Mouse (Mus musculus) intestine, embryonic 14.5 days (tissue): ENCODE results near the gene Klhl11. TPM values are rescaled to one million over a fixed set of nuclear protein-coding genes. Genes with fewer than 3 reads are reported as not detected.

Source experiments
- ATAC-seq: fragments of 200-750 bp; cut with Nextera tagmentation; replicated peaks from 2 replicates; pipeline ENCODE4 v1.8.0; 2017; ENCODE audit warnings: low read depth, moderate number of reproducible peaks, moderate TSS enrichment, moderate library complexity; ENCODE audit not compliant: low FRiP score, low TSS enrichment
- DNase-seq: peaks from one replicate; pipeline ENCODE4 v3.0.0-alpha.2; 2018; ENCODE audit warnings: low spot score
- H3K27ac ChIP-seq: fragments of 300-500 bp; sonication (generic); 2 replicates; pipeline ENCODE4 v1.5.1; 2014; ENCODE audit warnings: low read depth, mild to moderate bottlenecking, control low read depth
- H3K27me3 ChIP-seq: fragments of 300-500 bp; sonication (generic); replicated peaks from 2 replicates; pipeline ENCODE4 v1.6.1; 2014; ENCODE audit warnings: low read length, control low read depth; ENCODE audit not compliant: control insufficient read depth, insufficient read depth
- H3K36me3 ChIP-seq: fragments of 300-500 bp; sonication (generic); 2 replicates; pipeline ENCODE4 v1.6.1; 2014; ENCODE audit warnings: low read length, control low read depth; ENCODE audit not compliant: control insufficient read depth, insufficient read depth
- H3K4me1 ChIP-seq: fragments of 300-500 bp; sonication (generic); replicated peaks from 2 replicates; pipeline ENCODE4 v1.6.1; 2014; ENCODE audit warnings: low read length, control low read depth, mixed read lengths; ENCODE audit not compliant: control insufficient read depth, insufficient read depth
- H3K4me2 ChIP-seq: fragments of 300-500 bp; sonication (generic); 2 replicates; pipeline ENCODE4 v1.6.1; 2014; ENCODE audit warnings: low read length
- H3K4me3 ChIP-seq: fragments of 300-500 bp; sonication (generic); 2 replicates; pipeline ENCODE4 v1.5.1; 2014; ENCODE audit warnings: low read depth, low read length, control low read depth, mixed read lengths
- H3K9ac ChIP-seq: fragments of 300-500 bp; sonication (generic); 2 replicates; pipeline ENCODE4 v1.6.1; 2014; ENCODE audit warnings: mild to moderate bottlenecking, low read length
- H3K9me3 ChIP-seq: fragments of 300-500 bp; sonication (generic); 2 replicates; pipeline ENCODE4 v1.6.1; 2016; ENCODE audit warnings: low read length, control low read depth; ENCODE audit not compliant: control insufficient read depth
- WGBS: fragments of 180-500 bp; shearing (Covaris S2); extraction: QIAGEN DNeasy Blood & Tissue Kit; methylation state at CpG from one replicate; pipeline ENCODE4 v1.1.7; 2014; 5-methylcytosine and 5-hydroxymethylcytosine counted together
- polyA plus RNA-seq: library from polyadenylated mRNA; unstranded; fragments of >200 nt; fragmentation: Nextera tagmentation; extraction: Ambion mirVana; gene quantifications from 2 replicates; pipeline ENCODE4 v1.2.1, GENCODE M21; 2014

Gene Klhl11
- polyA plus RNA-seq, 1 experiment from 2014 or later = 9.6 TPM

GRCm38 (mm10) chr11:100462699-100463098 is 9.8 kb downstream of the Klhl11 start:
- H3K9me3 ChIP-seq = no peaks in the 10 kb centered on the region
- WGBS = 92% methylated on average over 10 of the region's 10 CpGs
- H3K27me3 ChIP-seq = no peaks in the 10 kb centered on the region
- H3K4me3 ChIP-seq = no peak overlapping the region
- no peak overlapping the region for H3K9ac ChIP-seq
- ATAC-seq (no peak), DNase-seq (no peak)
- no peak overlapping the region for H3K4me2 ChIP-seq
- H3K27ac ChIP-seq = no peak overlapping the region
- peaks cover 32% of the 10 kb centered on the region for H3K36me3 ChIP-seq
- H3K4me1 ChIP-seq = no peaks in the 10 kb centered on the region

GRCm38 (mm10) chr11:100457711-100458110 is 14.8 kb downstream of the Klhl11 start:
- no peak for ATAC-seq
- Histone ChIP-seq H3K4me1 (no peaks in the 10 kb centered on the region), H3K9me3 (no peaks in the 10 kb centered on the region), H3K4me2 (no peak overlapping the region), H3K36me3 (peaks cover 29% of the 10 kb centered on the region), H3K27ac (no peak overlapping the region), H3K27me3 (no peaks in the 10 kb centered on the region), H3K4me3 (no peak overlapping the region), H3K9ac (no peak overlapping the region)
- no peak for DNase-seq
- 81% methylated on average over 5 of the region's 5 CpGs for WGBS

- H3K4me1 ChIP-seq = no peaks in the 10 kb centered on the region
- ATAC-seq (no peak), DNase-seq (no peak)
- no peak overlapping the region for H3K4me3 ChIP-seq
- peaks cover 24% of the 10 kb centered on the region for H3K36me3 ChIP-seq
- H3K27ac ChIP-seq = no peak overlapping the region
- H3K27me3 ChIP-seq = no peaks in the 10 kb centered on the region
- H3K4me2 ChIP-seq = no peak overlapping the region
- H3K9ac ChIP-seq = no peak overlapping the region
- 70% methylated on average over 4 of the region's 4 CpGs for WGBS
- no peaks in the 10 kb centered on the region for H3K9me3 ChIP-seq
Observed at GRCm38 (mm10) chr11:100457247-100457646, 15.3 kb downstream of the Klhl11 start.

GRCm38 (mm10) chr11:100442625-100443024 is 29.9 kb downstream of the Klhl11 start:
- Histone ChIP-seq H3K4me3 (no peak overlapping the region), H3K27me3 (no peaks in the 10 kb centered on the region), H3K4me2 (no peak overlapping the region), H3K36me3 (peaks cover 13% of the 10 kb centered on the region; the same call in 1 of the 2 replicates), H3K9me3 (no peaks in the 10 kb centered on the region), H3K27ac (no peak overlapping the region), H3K4me1 (peaks cover 6% of the 10 kb centered on the region; the same call in 1 of the 2 replicates), H3K9ac (no peak overlapping the region)
- DNase-seq (no peak), ATAC-seq (no peak)
- WGBS = 88% methylated on average over 6 of the region's 6 CpGs

- Histone ChIP-seq H3K9ac (peak within 1 kb of the TSS; percentile 90), H3K4me1 (peaks cover 6% of the 10 kb centered on the region; the same call in 1 of the 2 replicates), H3K4me3 (peak within 1 kb of the TSS; percentile 92), H3K36me3 (peaks cover 21% of the 10 kb centered on the region; the same call in 1 of the 2 replicates), H3K27me3 (no peaks in the 10 kb centered on the region), H3K27ac (peak within 1 kb of the TSS; percentile 67; the same call in 1 of the 2 replicates), H3K9me3 (no peaks in the 10 kb centered on the region), H3K4me2 (peak within 1 kb of the TSS; percentile 70)
- 85% methylated on average over 7 of the region's 8 CpGs for WGBS
- DNase-seq (no peak), ATAC-seq (no peak)
Observed at GRCm38 (mm10) chr11:100441797-100442196, 30.7 kb downstream of the Klhl11 start, which contains the start of the genes Nt5c3b and Klhl10. Gene Nt5c3b, minus strand, starts transcription at chr11:100441808. Gene Klhl10, plus strand, starts transcription at chr11:100441917.

- H3K4me1 ChIP-seq = peaks cover 6% of the 10 kb centered on the region; the same call in 1 of the 2 replicates
- H3K27me3 ChIP-seq = no peaks in the 10 kb centered on the region
- H3K9me3 ChIP-seq = no peaks in the 10 kb centered on the region
- peak overlapping the region; percentile 92 for H3K4me3 ChIP-seq
- peak; percentile 97 for ATAC-seq
- peaks cover 30% of the 10 kb centered on the region; the same call in 1 of the 2 replicates for H3K36me3 ChIP-seq
- H3K9ac ChIP-seq = peak overlapping the region; percentile 90
- peak overlapping the region; percentile 70 for H3K4me2 ChIP-seq
- WGBS = 2% methylated on average over 51 of the region's 52 CpGs
- H3K27ac ChIP-seq = peak overlapping the region; percentile 67; the same call in 1 of the 2 replicates
- DNase-seq = peak; percentile 86
Observed at GRCm38 (mm10) chr11:100440691-100441522, 31.6 kb downstream of the Klhl11 start.

GRCm38 (mm10) chr11:100437901-100438300 is 34.6 kb downstream of the Klhl11 start:
- Histone ChIP-seq H3K4me2 (no peak overlapping the region), H3K27me3 (no peaks in the 10 kb centered on the region), H3K4me1 (peaks cover 6% of the 10 kb centered on the region; the same call in 1 of the 2 replicates), H3K27ac (no peak overlapping the region), H3K36me3 (peaks cover 47% of the 10 kb centered on the region), H3K9ac (no peak overlapping the region), H3K9me3 (no peaks in the 10 kb centered on the region), H3K4me3 (no peak overlapping the region)
- DNase-seq = no peak
- no peak for ATAC-seq
- WGBS = 97% methylated on average over 1 of the region's 1 CpGs

GRCm38 (mm10) chr11:100435678-100436246 is 36.8 kb downstream of the Klhl11 start:
- H3K36me3 ChIP-seq = peaks cover 65% of the 10 kb centered on the region
- 85% methylated on average over 9 of the region's 9 CpGs for WGBS
- no peaks in the 10 kb centered on the region for H3K27me3 ChIP-seq
- ATAC-seq (no peak), DNase-seq (no peak)
- H3K4me1 ChIP-seq = peaks cover 6% of the 10 kb centered on the region; the same call in 1 of the 2 replicates
- no peak overlapping the region for H3K27ac ChIP-seq
- H3K4me3 ChIP-seq = no peak overlapping the region
- no peaks in the 10 kb centered on the region for H3K9me3 ChIP-seq
- H3K4me2 ChIP-seq = no peak overlapping the region
- H3K9ac ChIP-seq = no peak overlapping the region
